Mouse (Mus musculus) fibroblast of lung, adult 2 months (primary cell): Measurements from ENCODE around the gene Dusp19.

Experiments
- DNase-seq: peaks from one replicate; pipeline ENCODE4 v3.0.0-alpha.2; 2011; ENCODE audit warnings: low read depth

Gene Dusp19

GRCm38 (mm10) chr2:80616854-80617737 is at the start of gene Dusp19, which contains the start of gene Nup35:
Gene Dusp19, plus strand, starts transcription at chr2:80617045.
Gene Nup35, plus strand, starts transcription at chr2:80617236.
- peak; percentile 91 for DNase-seq

- DNase-seq, result no peak
Measured at GRCm38 (mm10) chr2:80567411-80567810, 49.4 kb upstream of the Dusp19 start.

GRCm38 (mm10) chr2:80570656-80571055 is 46.2 kb upstream of the Dusp19 start:
- no peak for DNase-seq

GRCm38 (mm10) chr2:80577286-80577685 is 39.6 kb upstream of the Dusp19 start:
- DNase-seq, result no peak

GRCm38 (mm10) chr2:80579253-80579891 is 37.5 kb upstream of the Dusp19 start:
- DNase-seq, result no peak

- no peak for DNase-seq
Measured at GRCm38 (mm10) chr2:80580311-80580961, 36.4 kb upstream of the Dusp19 start.

- peak; percentile 39 for DNase-seq
Measured at GRCm38 (mm10) chr2:80581043-80581711, 35.7 kb upstream of the Dusp19 start, which contains the start of gene Nckap1. Gene Nckap1, minus strand, starts transcription at chr2:80581380.

- no peak for DNase-seq
Measured at GRCm38 (mm10) chr2:80582356-80582755, 34.5 kb upstream of the Dusp19 start.

- no peak for DNase-seq
Measured at GRCm38 (mm10) chr2:80594215-80594918, 22.5 kb upstream of the Dusp19 start.

GRCm38 (mm10) chr2:80596960-80597359 is 19.9 kb upstream of the Dusp19 start:
- DNase-seq, result no peak

- no peak for DNase-seq
Measured at GRCm38 (mm10) chr2:80599850-80600249, 17.0 kb upstream of the Dusp19 start.

GRCm38 (mm10) chr2:80600611-80601010 is 16.2 kb upstream of the Dusp19 start:
- no peak for DNase-seq

GRCm38 (mm10) chr2:80602756-80603155 is 14.1 kb upstream of the Dusp19 start:
- DNase-seq, result no peak

- no peak for DNase-seq
Measured at GRCm38 (mm10) chr2:80603771-80604426, 12.9 kb upstream of the Dusp19 start.

- DNase-seq, result no peak
Measured at GRCm38 (mm10) chr2:80612286-80612685, 4.6 kb upstream of the Dusp19 start.

GRCm38 (mm10) chr2:80612796-80613195 is 4.0 kb upstream of the Dusp19 start:
- DNase-seq, result no peak

GRCm38 (mm10) chr2:80618991-80619390 is 2.1 kb downstream of the Dusp19 start:
- DNase-seq, result no peak

GRCm38 (mm10) chr2:80621921-80622320 is 5.1 kb downstream of the Dusp19 start:
- no peak for DNase-seq

GRCm38 (mm10) chr2:80624523-80624922 is 7.7 kb downstream of the Dusp19 start:
- no peak for DNase-seq

- DNase-seq, result no peak
Measured at GRCm38 (mm10) chr2:80632336-80633026, 15.6 kb downstream of the Dusp19 start.
